Mouse (Mus musculus): ENCODE measurements around the gene Gm17535.
"Not testable (repeated sequence)": the region's sequence is repeated elsewhere in the genome, so short reads cannot be mapped to it uniquely, and the experiment has no call there.

DNA sequence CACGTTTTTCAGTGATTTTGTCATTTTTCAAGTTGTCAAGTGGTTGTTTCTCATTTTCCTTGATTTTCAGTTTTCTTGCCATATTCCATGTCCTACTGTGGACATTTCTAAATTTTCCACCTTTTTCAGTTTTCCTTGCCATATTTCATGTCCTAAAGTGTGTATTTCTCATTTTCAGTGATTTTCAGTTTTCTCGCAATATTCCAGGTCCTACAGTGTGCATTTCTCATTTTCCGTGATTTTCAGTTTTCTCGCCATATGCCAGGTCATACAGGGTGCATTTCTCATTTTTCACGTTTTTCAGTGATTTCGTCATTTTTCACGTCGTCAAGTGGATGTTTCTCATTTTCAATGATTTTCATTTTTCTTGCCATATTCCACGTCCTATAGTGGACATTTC lies 15.5 kb upstream of the Gm17535 start:
- TF ChIP-seq CTCF (IDR thresholded peaks at IDR 0.05; ENCODE audit: control insufficient read depth, insufficient read depth, insufficient read length); MYOG (IDR thresholded peaks at IDR 0.05; ENCODE audit: control insufficient read depth, extremely low read depth, insufficient read length); MAX (IDR thresholded peaks at IDR 0.05); CEBPB (IDR thresholded peaks at IDR 0.05; ENCODE audit: low read depth); USF1 (IDR thresholded peaks at IDR 0.05; ENCODE audit: low read depth); FOSL1 (IDR thresholded peaks at IDR 0.05; ENCODE audit: insufficient read depth, low read length, poor library complexity, severe bottlenecking); MYOD1 (IDR thresholded peaks at IDR 0.05; ENCODE audit: control insufficient read depth, insufficient read length, low read depth): not testable (repeated sequence)
